ENCODE assay signal across 12 mouse cellular contexts in the genomic region with DNA sequence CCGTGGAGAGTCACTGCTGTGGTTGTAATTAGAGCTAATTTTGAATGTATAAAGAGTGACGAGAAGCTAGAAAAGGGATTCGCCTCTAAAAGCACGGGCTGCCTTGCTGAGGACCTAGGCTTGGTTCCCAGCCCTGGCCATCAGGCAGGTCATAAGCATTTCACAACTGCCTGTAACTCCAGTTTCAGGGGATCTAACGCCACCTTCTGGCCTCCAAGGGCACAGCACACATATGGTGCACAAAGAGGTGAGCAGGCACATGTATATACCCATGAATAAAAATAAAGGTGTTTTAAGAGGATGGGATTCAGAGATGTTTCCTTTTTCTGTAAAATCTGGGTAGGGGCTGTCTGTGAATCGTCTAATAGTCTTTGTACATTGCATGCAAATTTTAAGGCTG. TPM values are rescaled to one million over a fixed set of nuclear protein-coding genes. Genes with fewer than 3 reads are reported as not detected.
DNase-seq lines count a peak whose midpoint lies in the region; ATAC-seq and TF ChIP-seq lines count a peak whose summit lies in the region.
"Had no signal": no experiment of that assay in that cellular context is flagged by ENCODE, and none has a peak within 500 bp of the region (broad histone marks: within the 10 kb centered on the region; RNA-seq: fewer than 3 reads in every experiment).

No protein-coding gene starts in this region.

- peaks cover 3% of the 10 kb centered on the region; the same call in 1 of the 2 replicates for H3K4me1 ChIP-seq in intestine, postnatal 0 days (replicated peaks; ENCODE audit: control insufficient read depth, insufficient read depth, low read length)
- peaks cover 28% of the 10 kb centered on the region for H3K4me1 ChIP-seq in intestine, embryonic 15.5 days (replicated peaks)

- H3K27me3 ChIP-seq in intestine, postnatal 0 days (replicated peaks; ENCODE audit: control insufficient read depth, insufficient read depth, low read length) = no peaks in the 10 kb centered on the region
- H3K27me3 ChIP-seq in intestine, embryonic 15.5 days (replicated peaks) = no peaks in the 10 kb centered on the region

- 93% methylated on average over 6 of the region's 6 CpGs for WGBS in intestine, postnatal 0 days
- 87% methylated on average over 6 of the region's 6 CpGs for WGBS in intestine, embryonic 15.5 days

- H3K27ac ChIP-seq in intestine, postnatal 0 days (ENCODE audit: low read depth, low read length) = no peak overlapping the region
- H3K27ac ChIP-seq in intestine, embryonic 15.5 days = no peak overlapping the region

- H3K36me3 ChIP-seq in intestine, postnatal 0 days (ENCODE audit: control insufficient read depth, insufficient read depth) = no peaks in the 10 kb centered on the region; the same call in 1 of the 2 replicates
- no peaks in the 10 kb centered on the region for H3K36me3 ChIP-seq in intestine, embryonic 15.5 days

- TF ChIP-seq CTCF in intestine, postnatal 0 days (IDR thresholded peaks at IDR 0.05; ENCODE audit: low read depth) = peak; percentile 52

- no peak overlapping the region for H3K9ac ChIP-seq in intestine, postnatal 0 days (ENCODE audit: low read depth, low read length)
- no peak overlapping the region for H3K9ac ChIP-seq in intestine, embryonic 15.5 days

- ATAC-seq in intestine, postnatal 0 days = no peak
- ATAC-seq in intestine, embryonic 15.5 days = no peak
- ATAC-seq in inflammation-experienced regulatory T-cells, adult 6 months = no peak

- peak; percentile 28 for DNase-seq in thymus, postnatal 4 days
- DNase-seq in thymus, postnatal 10 days (ENCODE audit: low spot score in 2 of 2) = no peak
- peak; percentile 14 for DNase-seq in induced T-regulatory cell, adult 2 months (ENCODE audit: low read depth)
- DNase-seq in urinary bladder, postnatal 14 days (ENCODE audit: low spot score) = no peak
- DNase-seq in embryo, embryonic 9.5 days (ENCODE audit: extremely low spot score) = no peak
- DNase-seq: cerebellum, postnatal 25 days; right cerebral cortex, adult 18-20 months had no signal

- H3K4me3 ChIP-seq in intestine, postnatal 0 days (ENCODE audit: low read depth, low read length) = no peak overlapping the region
- H3K4me3 ChIP-seq in intestine, embryonic 15.5 days (replicated peaks) = no peak overlapping the region

- no peaks in the 10 kb centered on the region for H3K9me3 ChIP-seq in intestine, postnatal 0 days (ENCODE audit: control insufficient read depth)
- no peaks in the 10 kb centered on the region for H3K9me3 ChIP-seq in intestine, embryonic 15.5 days

- H3K4me2 ChIP-seq in intestine, postnatal 0 days (replicated peaks; ENCODE audit: low read depth) = no peak overlapping the region
- no peak overlapping the region for H3K4me2 ChIP-seq in intestine, embryonic 15.5 days (replicated peaks)

RNA-seq across cellular contexts. Expression of gene Aagab, which starts 7.8 kb away (rescaled TPM):
- polyA plus RNA-seq in intestine, postnatal 0 days (2015; fragmentation: Nextera tagmentation; extraction: Ambion mirVana) = 26.1 and 26.5 TPM in 2 replicates
- polyA plus RNA-seq in intestine, embryonic 15.5 days (2015; fragmentation: Nextera tagmentation; extraction: Ambion mirVana) = 27.2 and 28.2 TPM in 2 replicates
- 10 to 100 TPM; 31.0 to 49.0 (median 47.8) TPM for polyA plus RNA-seq in inflammation-experienced regulatory T-cells, adult 6 months (2017; shearing (Covaris generic))

RNA-seq across cellular contexts. Expression of gene Iqch, which starts 7.9 kb away (rescaled TPM):
- 0.04 TPM in 1 of 2 replicates, not detected in the other for polyA plus RNA-seq in intestine, postnatal 0 days (2015; fragmentation: Nextera tagmentation; extraction: Ambion mirVana)
- polyA plus RNA-seq in intestine, embryonic 15.5 days (2015; fragmentation: Nextera tagmentation; extraction: Ambion mirVana) = 0.08 and 0.14 TPM in 2 replicates
- polyA plus RNA-seq in inflammation-experienced regulatory T-cells, adult 6 months (2017; shearing (Covaris generic)) = not detected
- polyA plus RNA-seq: heart, embryonic 14.5 days; liver, embryonic 16.5 days had no signal

Comparison
In these comparisons a context has a peak if more than half of its experiments do, and no peak if none do; other contexts are left out.
1. DNase-seq: peak in thymus, postnatal 4 days (single experiment) and induced T-regulatory cell, adult 2 months (single experiment); none in thymus, postnatal 10 days (0 of 2), urinary bladder, postnatal 14 days (single experiment) and embryo, embryonic 9.5 days (single experiment).